Mouse (Mus musculus) layer of hippocampus, postnatal 10 days (tissue): Measurements from ENCODE around the gene Pla2g1b. TPM values are rescaled to one million over a fixed set of nuclear protein-coding genes. Genes with fewer than 3 reads are reported as not detected.

Source experiments
- DNase-seq, 2 experiments: peaks; one replicate each; pipeline ENCODE4 v3.0.0; 2021; ENCODE audit warnings: low spot score in 2 of 2
- total RNA-seq, 2 experiments: library from RNA; stranded (reverse); gene quantifications; 2 replicates each; pipeline ENCODE4 v1.2.3; 2021

Gene Pla2g1b
- total RNA-seq, 2 experiments from 2014 or later: not detected

DNA sequence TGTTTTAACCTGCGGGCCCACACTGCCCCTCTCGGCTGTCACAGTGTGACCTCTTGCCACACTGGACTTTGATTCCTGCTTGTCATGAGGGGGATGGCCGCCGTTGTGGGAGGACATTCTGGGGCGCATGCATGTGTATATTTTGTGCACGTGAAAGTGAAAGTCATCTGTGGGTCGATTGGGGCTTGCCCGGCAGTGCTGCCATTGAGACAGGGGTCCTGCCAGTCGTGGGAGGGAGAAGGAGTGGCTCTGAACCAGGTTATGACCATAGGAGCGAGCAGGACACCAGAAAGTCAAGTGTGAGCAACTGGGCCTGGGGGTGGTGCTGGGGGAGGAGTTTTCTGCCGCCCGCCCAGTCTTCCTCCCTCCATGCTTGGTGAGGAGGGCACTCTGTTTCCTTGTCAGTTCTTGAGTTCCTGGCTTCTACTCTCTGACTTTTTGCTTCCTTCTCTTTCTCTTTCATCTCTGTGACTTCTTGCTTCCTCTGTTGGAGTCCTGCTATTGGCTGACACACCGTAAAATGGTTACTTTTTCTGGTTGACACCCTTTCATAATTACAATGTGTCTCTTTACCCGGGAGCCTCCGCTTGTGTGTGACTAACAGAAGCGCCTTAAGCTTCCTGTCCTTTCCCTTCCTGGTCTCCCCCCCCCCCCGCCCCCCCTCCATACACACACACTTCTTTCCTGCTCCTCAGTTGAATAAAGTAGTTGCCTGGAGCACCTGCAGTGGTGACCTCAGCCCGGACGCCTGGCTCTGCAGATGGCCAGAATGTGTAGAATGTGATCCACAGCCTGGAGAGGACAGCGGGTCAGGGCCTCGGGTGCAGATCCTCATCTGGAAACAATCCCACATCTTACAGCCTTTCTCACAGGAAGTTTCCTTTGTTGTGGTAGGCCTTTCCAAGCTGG, 55.7 kb downstream of the Pla2g1b start:
- no peak for DNase-seq

DNA sequence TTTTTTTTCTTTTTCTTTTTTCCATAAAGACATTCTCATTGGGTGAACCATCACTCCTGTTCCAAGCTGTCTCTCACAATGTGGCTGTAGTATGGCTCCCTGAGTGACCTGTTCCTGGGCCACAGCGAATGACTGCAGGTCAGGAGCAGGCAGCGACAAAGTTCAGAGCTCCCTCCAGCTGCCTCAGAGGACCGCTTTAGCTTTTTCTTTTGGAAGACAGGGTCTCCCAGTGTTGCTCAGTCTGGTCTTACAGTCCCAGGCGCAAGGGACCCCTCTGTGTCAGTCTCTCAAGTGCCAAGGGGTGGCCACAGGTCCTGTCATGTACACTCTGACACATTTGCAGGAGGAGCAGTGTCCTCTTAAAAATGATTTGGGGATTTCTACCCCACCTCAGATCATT, 56.5 kb downstream of the Pla2g1b start:
- no peak for DNase-seq

DNA sequence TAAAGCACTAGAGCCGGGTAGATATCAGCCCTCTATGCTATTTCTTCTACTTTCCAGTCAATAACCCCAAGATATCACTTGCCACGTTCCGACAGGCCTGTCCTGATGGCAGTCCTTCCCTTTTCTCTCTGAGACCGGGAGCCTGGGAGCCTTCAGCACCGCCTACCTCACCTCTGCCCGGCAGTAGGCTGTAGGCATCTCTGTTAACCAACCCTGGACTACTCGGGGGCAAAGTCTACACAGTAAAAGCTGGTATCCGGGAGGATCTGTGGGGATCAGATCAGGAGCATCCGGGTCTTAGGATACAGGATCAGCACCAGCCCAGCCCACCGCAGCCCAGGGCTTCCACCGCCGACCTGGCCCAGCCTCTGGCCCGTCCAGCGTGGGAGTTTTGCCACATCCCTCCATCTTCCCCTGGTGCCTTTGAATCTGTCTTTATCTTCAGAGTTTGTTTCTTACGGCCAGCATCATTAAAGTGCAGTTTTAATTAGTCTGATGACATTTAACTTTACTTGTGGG, 57.0 kb downstream of the Pla2g1b start:
- no peak for DNase-seq

DNA sequence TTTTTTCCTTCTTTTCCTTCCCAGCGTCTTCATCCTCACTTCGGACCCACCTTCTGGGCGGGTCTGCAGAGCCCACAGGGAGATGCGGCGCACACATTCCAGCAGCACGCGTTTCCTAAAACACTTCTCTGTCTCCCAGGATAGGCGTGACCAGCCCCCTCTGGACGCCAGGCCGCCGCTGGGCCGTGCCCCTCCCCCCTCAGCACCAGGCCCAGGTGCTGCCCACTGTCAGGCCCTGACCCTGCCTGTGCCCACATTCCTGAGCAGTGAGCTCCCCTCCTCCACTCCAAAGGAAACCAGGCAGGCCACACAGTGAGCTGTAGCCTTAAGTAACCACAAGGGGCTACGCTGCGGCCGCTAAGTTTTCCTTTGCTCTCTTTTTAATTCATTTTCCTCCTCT, 57.9 kb downstream of the Pla2g1b start:
- no peak for DNase-seq

Other genes starting within 250 kb of the Pla2g1b start
- 10 to 100 TPM; 51.1 to 61.8 TPM for gene Pop5, start 230.4 kb upstream of the Pla2g1b start, total RNA-seq
- gene Rnf10, start 193.4 kb upstream of the Pla2g1b start, total RNA-seq: 100 to 1,000 TPM; 259 to 316 TPM
- gene Coq5, start 186.6 kb upstream of the Pla2g1b start, total RNA-seq: 10 to 100 TPM; 39.0 to 42.8 TPM
- gene Dynll1, start 165.3 kb upstream of the Pla2g1b start, total RNA-seq: 100 to 1,000 TPM; 753 to 793 TPM
- 10 to 100 TPM; 63.6 to 77.0 TPM for gene Srsf9, start 139.1 kb upstream of the Pla2g1b start, total RNA-seq
- 10 to 100 TPM; 29.3 to 32.5 TPM for gene Gatc, start 125.1 kb upstream of the Pla2g1b start, total RNA-seq
- 10 to 100 TPM; 31.0 to 35.3 TPM for gene Triap1, start 125.0 kb upstream of the Pla2g1b start, total RNA-seq
- 100 to 1,000 TPM; 732 to 825 TPM for gene Cox6a1, start 117.3 kb upstream of the Pla2g1b start, total RNA-seq
- 10 to 100 TPM; 73.0 to 76.2 TPM for gene Msi1, start 36.7 kb upstream of the Pla2g1b start, total RNA-seq
- 10 to 100 TPM; 25.8 to 29.8 TPM for gene Sirt4, start 18.5 kb downstream of the Pla2g1b start, total RNA-seq
- gene Pxn, start 40.4 kb downstream of the Pla2g1b start, total RNA-seq: 10 to 100 TPM; 30.0 to 30.8 TPM
- gene Rplp0, start 93.2 kb downstream of the Pla2g1b start, total RNA-seq: 100 to 1,000 TPM; 458 to 467 TPM
- gene Gcn1l1, start 99.0 kb downstream of the Pla2g1b start, total RNA-seq: 10 to 100 TPM; 76.4 to 96.2 TPM
- gene Rab35, start 165.6 kb downstream of the Pla2g1b start, total RNA-seq: 10 to 100 TPM; 84.0 to 91.4 TPM